Mouse (Mus musculus): ENCODE measurements at regions not wholly inside any gene's neighbourhood (a gene's known extent, or its start where the extent isn't known, plus 50 kb on each side); places are given as distances from the start of the nearest gene placed in this dataset.

GRCm38 (mm10) chr2:9163819-9164560 lies 717.1 kb upstream of the 4930412O13Rik start:
- Histone ChIP-seq H3K9ac (replicated peaks; ENCODE audit: low read depth) (no peak overlapping the region), H3K36me3 (ENCODE audit: insufficient read depth, low read length) (no peaks in the 10 kb centered on the region), H3K4me2 (replicated peaks; ENCODE audit: low read depth, low read length) (no peak overlapping the region), H3K4me3 (ENCODE audit: low read depth, low read length) (no peak overlapping the region), H3K9me3 (ENCODE audit: low read length) (no peaks in the 10 kb centered on the region), H3K27ac (ENCODE audit: low read length) (no peak overlapping the region), H3K4me1 (ENCODE audit: insufficient read depth, low read depth, low read length) (no peaks in the 10 kb centered on the region), H3K27me3 (replicated peaks; ENCODE audit: insufficient read depth, low read length) (no peaks in the 10 kb centered on the region)
- 77% methylated on average over 5 of the region's 5 CpGs for WGBS
- no peak for DNase-seq (ENCODE audit: low spot score)
- TF ChIP-seq CTCF (IDR thresholded peaks at IDR 0.05) (no peak), EP300 (IDR thresholded peaks at IDR 0.05) (no peak)
- ATAC-seq: no peak

GRCm38 (mm10) chr2:9182127-9182526 lies 698.9 kb upstream of the 4930412O13Rik start:
- Histone ChIP-seq H3K4me1 (ENCODE audit: insufficient read depth, low read depth, low read length) (no peaks in the 10 kb centered on the region), H3K9me3 (ENCODE audit: low read length) (no peaks in the 10 kb centered on the region), H3K36me3 (ENCODE audit: insufficient read depth, low read length) (no peaks in the 10 kb centered on the region), H3K4me3 (ENCODE audit: low read depth, low read length) (no peak overlapping the region), H3K27me3 (replicated peaks; ENCODE audit: insufficient read depth, low read length) (no peaks in the 10 kb centered on the region), H3K27ac (ENCODE audit: low read length) (no peak overlapping the region), H3K9ac (replicated peaks; ENCODE audit: low read depth) (no peak overlapping the region), H3K4me2 (replicated peaks; ENCODE audit: low read depth, low read length) (no peak overlapping the region)
- peak; percentile 20 for DNase-seq (ENCODE audit: low spot score)
- 34% methylated on average over 5 of the region's 5 CpGs for WGBS
- no peak for ATAC-seq
- TF ChIP-seq EP300 (IDR thresholded peaks at IDR 0.05) (no peak), CTCF (IDR thresholded peaks at IDR 0.05) (no peak)

GRCm38 (mm10) chr2:9184243-9184642 lies 696.8 kb upstream of the 4930412O13Rik start:
- H3K4me2 ChIP-seq (replicated peaks; ENCODE audit: low read depth, low read length): no peak overlapping the region
- no peak overlapping the region for H3K4me3 ChIP-seq (ENCODE audit: low read depth, low read length)
- H3K9me3 ChIP-seq (ENCODE audit: low read length): no peaks in the 10 kb centered on the region
- 81% methylated on average over 4 of the region's 4 CpGs for WGBS
- H3K4me1 ChIP-seq (ENCODE audit: insufficient read depth, low read depth, low read length): no peaks in the 10 kb centered on the region
- no peak overlapping the region for H3K9ac ChIP-seq (replicated peaks; ENCODE audit: low read depth)
- H3K27ac ChIP-seq (ENCODE audit: low read length): no peak overlapping the region
- no peaks in the 10 kb centered on the region for H3K36me3 ChIP-seq (ENCODE audit: insufficient read depth, low read length)
- TF ChIP-seq EP300 (IDR thresholded peaks at IDR 0.05) (no peak), CTCF (IDR thresholded peaks at IDR 0.05) (no peak)
- DNase-seq (ENCODE audit: low spot score) (no peak), ATAC-seq (no peak)
- no peaks in the 10 kb centered on the region for H3K27me3 ChIP-seq (replicated peaks; ENCODE audit: insufficient read depth, low read length)

- H3K9ac ChIP-seq (replicated peaks; ENCODE audit: low read depth): no peak overlapping the region
- DNase-seq (ENCODE audit: low spot score) (no peak), ATAC-seq (no peak)
- 27% methylated on average over 2 of the region's 2 CpGs for WGBS
- no peak overlapping the region for H3K4me3 ChIP-seq (ENCODE audit: low read depth, low read length)
- no peak overlapping the region for H3K4me2 ChIP-seq (replicated peaks; ENCODE audit: low read depth, low read length)
- H3K9me3 ChIP-seq (ENCODE audit: low read length): no peaks in the 10 kb centered on the region
- no peaks in the 10 kb centered on the region for H3K27me3 ChIP-seq (replicated peaks; ENCODE audit: insufficient read depth, low read length)
- no peaks in the 10 kb centered on the region for H3K36me3 ChIP-seq (ENCODE audit: insufficient read depth, low read length)
- H3K4me1 ChIP-seq (ENCODE audit: insufficient read depth, low read depth, low read length): no peaks in the 10 kb centered on the region
- TF ChIP-seq EP300 (IDR thresholded peaks at IDR 0.05): no peak
- TF ChIP-seq CTCF (IDR thresholded peaks at IDR 0.05): no peak
- no peak overlapping the region for H3K27ac ChIP-seq (ENCODE audit: low read length)
Measured at GRCm38 (mm10) chr2:9185780-9186483, 695.1 kb upstream of the 4930412O13Rik start.

- DNase-seq (ENCODE audit: low spot score) (no peak), ATAC-seq (no peak)
- no peaks in the 10 kb centered on the region for H3K4me1 ChIP-seq (ENCODE audit: insufficient read depth, low read depth, low read length)
- no peak overlapping the region for H3K9ac ChIP-seq (replicated peaks; ENCODE audit: low read depth)
- TF ChIP-seq EP300 (IDR thresholded peaks at IDR 0.05) (no peak), CTCF (IDR thresholded peaks at IDR 0.05) (no peak)
- H3K4me3 ChIP-seq (ENCODE audit: low read depth, low read length): no peak overlapping the region
- H3K4me2 ChIP-seq (replicated peaks; ENCODE audit: low read depth, low read length): no peak overlapping the region
- H3K36me3 ChIP-seq (ENCODE audit: insufficient read depth, low read length): no peaks in the 10 kb centered on the region
- no peaks in the 10 kb centered on the region for H3K9me3 ChIP-seq (ENCODE audit: low read length)
- 88% methylated on average over 6 of the region's 6 CpGs for WGBS
- no peaks in the 10 kb centered on the region for H3K27me3 ChIP-seq (replicated peaks; ENCODE audit: insufficient read depth, low read length)
- no peak overlapping the region for H3K27ac ChIP-seq (ENCODE audit: low read length)
Measured at GRCm38 (mm10) chr2:9193195-9193594, 687.9 kb upstream of the 4930412O13Rik start.

GRCm38 (mm10) chr2:9197025-9197424 lies 684.0 kb upstream of the 4930412O13Rik start:
- no peak overlapping the region for H3K27ac ChIP-seq (ENCODE audit: low read length)
- no peak overlapping the region for H3K4me2 ChIP-seq (replicated peaks; ENCODE audit: low read depth, low read length)
- no peaks in the 10 kb centered on the region for H3K4me1 ChIP-seq (ENCODE audit: insufficient read depth, low read depth, low read length)
- H3K9me3 ChIP-seq (ENCODE audit: low read length): no peaks in the 10 kb centered on the region
- WGBS: 29% methylated on average over 3 of the region's 3 CpGs
- ATAC-seq (peak; percentile 40; the same call in 1 of the 2 replicates), DNase-seq (ENCODE audit: low spot score) (peak; percentile 49)
- H3K36me3 ChIP-seq (ENCODE audit: insufficient read depth, low read length): no peaks in the 10 kb centered on the region
- TF ChIP-seq EP300 (IDR thresholded peaks at IDR 0.05) (no peak), CTCF (IDR thresholded peaks at IDR 0.05) (no peak)
- H3K4me3 ChIP-seq (ENCODE audit: low read depth, low read length): no peak overlapping the region
- no peak overlapping the region for H3K9ac ChIP-seq (replicated peaks; ENCODE audit: low read depth)
- H3K27me3 ChIP-seq (replicated peaks; ENCODE audit: insufficient read depth, low read length): no peaks in the 10 kb centered on the region
